Mouse (Mus musculus) ES-E14 (cell line): Measurements from ENCODE around the gene Flot1. TPM values are rescaled to one million over a fixed set of nuclear protein-coding genes. Genes with fewer than 3 reads are reported as not detected.

Experiments used
- DNase-seq: peaks from one replicate; pipeline ENCODE4 v3.0.0-alpha.2; 2013; ENCODE audit warnings: low read depth, low spot score
- H3K27ac ChIP-seq: 2 replicates; pipeline ENCODE4 v1.5.1; 2012; ENCODE audit warnings: low read depth, mild to moderate bottlenecking, low read length, moderate library complexity, mixed read lengths; ENCODE audit not compliant: poor library complexity, insufficient read depth, severe bottlenecking
- H3K36me3 ChIP-seq: 2 replicates; pipeline ENCODE4 v1.6.1; 2012; ENCODE audit warnings: mild to moderate bottlenecking, low read length, moderate library complexity, mixed read lengths; ENCODE audit not compliant: control insufficient read depth, poor library complexity, insufficient read depth, severe bottlenecking
- H3K4me1 ChIP-seq, 2 experiments: fragments of 150-350 bp in 1 of 2; sonication (generic) in 1 of 2; 2 replicates each; pipeline ENCODE4 v1.6.1; 2012; ENCODE audit warnings: low read length in 2 of 2, mild to moderate bottlenecking in 1 of 2, mixed read lengths in 1 of 2; ENCODE audit not compliant: control insufficient read depth in 2 of 2, insufficient read depth in 2 of 2, poor library complexity in 1 of 2
- H3K4me3 ChIP-seq, 2 experiments: fragments of 150-350 bp in 1 of 2; sonication (generic) in 1 of 2; 2 replicates each; pipeline ENCODE4 v1.5.1; 2012; ENCODE audit warnings: low read length in 2 of 2, low read depth in 1 of 2, mild to moderate bottlenecking in 1 of 2, mixed read lengths in 1 of 2; ENCODE audit not compliant: insufficient read depth in 1 of 2, poor library complexity in 1 of 2, severe bottlenecking in 1 of 2
- H3K9ac ChIP-seq: 2 replicates; pipeline ENCODE4 v1.6.1; 2012; ENCODE audit warnings: low read depth, mild to moderate bottlenecking, low read length, mixed read lengths; ENCODE audit not compliant: poor library complexity, insufficient read depth, severe bottlenecking
- H3K9me3 ChIP-seq: fragments of 150-350 bp; sonication (generic); 2 replicates; pipeline ENCODE4 v1.6.1; 2012; ENCODE audit warnings: low read depth, mild to moderate bottlenecking, low read length; ENCODE audit not compliant: control insufficient read depth, insufficient read depth
- CHD2 ChIP-seq: IDR thresholded peaks from 2 replicates; pipeline ENCODE4 v1.6.1; 2014; ENCODE audit warnings: mild to moderate bottlenecking, low read depth, low read length, inconsistent platforms
- HCFC1 ChIP-seq: IDR thresholded peaks from 2 replicates; pipeline ENCODE4 v1.6.1; 2012; ENCODE audit warnings: low read length, inconsistent platforms, borderline replicate concordance; ENCODE audit not compliant: insufficient read depth
- MAFK ChIP-seq: IDR thresholded peaks from 2 replicates; pipeline ENCODE4 v1.6.1; 2014; ENCODE audit warnings: mild to moderate bottlenecking, low read depth, low read length, inconsistent platforms; ENCODE audit not compliant: insufficient read depth
- ZC3H11A ChIP-seq: IDR thresholded peaks from 2 replicates; pipeline ENCODE4 v1.6.1; 2012; ENCODE audit warnings: low read depth, mild to moderate bottlenecking, inconsistent platforms, low read length, borderline replicate concordance
- ZNF384 ChIP-seq: IDR thresholded peaks from 2 replicates; pipeline ENCODE4 v1.6.1; 2012; ENCODE audit warnings: low read depth, low read length, inconsistent platforms
- in situ Hi-C, 2 experiments: fragments of 600-800 bp; cut with MboI; formaldehyde crosslinking; loops; one replicate each; pipeline ENCODE4 v1.15.1; 2025; ENCODE audit warnings: low sequenced_read_pairs in 2 of 2, inconsistent platforms in 1 of 2; ENCODE audit not compliant: unreplicated experiment in 2 of 2
- total RNA-seq: library from RNA; depleted of rRNA; stranded (reverse); fragments of 300-350 nt; gene quantifications from 2 replicates; pipeline ENCODE4 v1.2.3, GENCODE M21; 2012

The Flot1 gene
- total RNA-seq, 1 experiment, result 34.6 TPM

DNA sequence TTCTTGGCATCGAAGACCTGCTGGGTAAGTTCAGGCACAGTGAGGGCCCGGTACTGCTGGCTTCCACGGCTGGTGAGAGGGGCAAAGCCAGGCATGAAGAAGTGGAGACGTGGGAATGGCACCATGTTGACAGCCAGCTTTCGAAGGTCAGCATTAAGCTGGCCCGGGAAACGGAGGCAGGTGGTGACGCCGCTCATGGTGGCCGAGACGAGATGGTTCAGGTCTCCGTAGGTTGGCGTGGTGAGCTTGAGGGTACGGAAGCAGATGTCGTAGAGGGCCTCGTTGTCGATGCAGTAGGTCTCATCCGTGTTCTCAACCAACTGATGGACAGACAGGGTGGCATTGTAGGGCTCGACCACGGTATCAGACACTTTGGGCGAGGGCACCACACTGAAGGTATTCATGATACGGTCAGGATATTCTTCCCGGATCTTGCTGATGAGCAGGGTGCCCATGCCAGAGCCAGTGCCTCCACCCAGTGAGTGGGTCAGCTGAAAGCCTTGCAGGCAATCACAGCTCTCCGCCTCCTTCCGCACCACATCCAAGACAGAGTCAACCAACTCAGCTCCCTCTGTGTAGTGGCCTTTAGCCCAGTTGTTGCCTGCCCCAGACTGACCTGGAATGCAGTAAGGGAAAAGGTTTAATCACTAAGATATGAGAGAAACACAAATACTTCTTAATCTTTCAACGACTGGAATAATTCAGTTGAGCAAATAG lies 12.6 kb downstream of the Flot1 start:
- no peak for DNase-seq

DNA sequence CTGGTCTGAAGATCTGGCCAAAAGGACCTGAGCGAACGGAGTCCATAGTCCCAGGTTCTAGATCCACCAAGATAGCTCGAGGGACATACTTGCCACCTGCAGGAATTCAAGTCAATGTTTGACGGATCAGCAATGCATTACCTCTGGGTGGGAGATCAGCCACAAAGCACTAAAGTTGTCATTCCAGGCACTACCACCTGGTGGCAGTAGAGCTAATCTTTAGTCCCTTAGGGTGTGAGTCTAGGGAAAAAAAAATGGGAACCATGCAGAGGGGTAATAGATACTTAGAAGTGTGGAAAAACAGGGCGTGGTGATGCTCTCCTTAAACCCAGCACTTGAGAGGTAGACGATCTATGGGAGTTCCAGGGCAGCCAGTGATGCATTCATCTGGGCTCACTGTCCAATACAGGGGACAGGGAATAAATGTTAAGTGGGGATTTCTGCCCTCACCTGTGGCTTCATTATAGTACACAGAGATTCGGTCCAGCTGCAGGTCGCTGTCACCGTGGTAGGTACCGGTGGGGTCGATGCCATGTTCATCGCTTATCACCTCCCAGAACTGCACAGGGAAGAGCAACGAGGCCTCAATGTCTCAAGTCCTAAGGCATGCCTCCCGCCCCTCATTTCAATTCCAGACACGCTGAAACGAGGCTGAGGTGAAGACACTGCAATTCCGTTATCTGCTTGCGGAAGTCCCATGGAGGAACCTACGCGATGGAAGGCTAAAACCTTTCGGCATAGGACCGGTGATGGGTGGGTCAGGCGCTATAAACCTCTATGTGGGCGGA lies 13.3 kb downstream of the Flot1 start:
- Histone ChIP-seq H3K9me3 (no peaks in the 10 kb centered on the region), H3K4me1 (peaks cover 6 to 8% of the 10 kb centered on the region in 2 experiments; a peak in 3 of 4 replicates), H3K36me3 (peaks cover 35% of the 10 kb centered on the region), H3K9ac (peak overlapping the region; percentile 87), H3K4me3 (peak overlapping the region; percentile 88 to 96), H3K27ac (peak overlapping the region; percentile 71)
- in situ Hi-C loops, result no loop called here
- TF ChIP-seq CHD2, result no peak
- TF ChIP-seq HCFC1, result no peak; the same call in 1 of the 2 replicates
- TF ChIP-seq ZNF384, result peak; percentile 94
- DNase-seq, result peak; percentile 95

More for the DNA sequence above, 12.6 kb downstream of the Flot1 start:
- H3K9ac ChIP-seq, result peak overlapping the region; percentile 63
- no peaks in the 10 kb centered on the region for H3K9me3 ChIP-seq
- TF ChIP-seq HCFC1, result no peak
- TF ChIP-seq CHD2, result no peak
- TF ChIP-seq ZNF384, result no peak
- TF ChIP-seq ZC3H11A, result no peak
- TF ChIP-seq MAFK, result no peak
- H3K4me1 ChIP-seq, result peaks cover 5 to 8% of the 10 kb centered on the region in 2 experiments; a peak in 3 of 4 replicates
- peak overlapping the region; percentile 1; the same call in 1 of the 2 replicates for H3K27ac ChIP-seq
- in situ Hi-C loops, result no loop called here
- peak overlapping the region; percentile 88 to 96 for H3K4me3 ChIP-seq
- H3K36me3 ChIP-seq, result peaks cover 37% of the 10 kb centered on the region

DNA sequence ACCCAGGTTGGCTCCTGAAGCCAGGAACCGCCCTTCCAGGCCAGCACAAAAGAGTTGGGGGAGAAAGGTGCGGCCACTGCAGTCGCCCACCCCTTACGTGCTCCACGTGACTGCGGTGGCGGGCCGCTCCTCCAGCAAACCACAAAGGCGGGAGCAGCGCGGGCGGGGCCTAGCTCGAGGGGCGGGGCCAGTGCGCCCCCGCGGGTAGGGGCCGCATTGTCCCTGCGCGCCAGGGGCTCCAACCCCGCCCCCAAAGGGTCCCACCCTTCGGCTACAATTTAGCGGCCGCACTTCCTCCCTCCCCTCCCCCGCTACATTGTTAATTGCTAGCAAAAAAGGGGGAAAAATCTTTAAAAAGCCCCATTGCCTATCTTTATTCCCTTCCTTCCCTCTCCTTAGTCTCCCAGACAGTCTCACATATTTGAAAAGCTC lies 14.0 kb downstream of the Flot1 start:
- in situ Hi-C loops, result no loop called here
- Histone ChIP-seq H3K9ac (peak overlapping the region; percentile 87), H3K4me1 (peaks cover 6 to 8% of the 10 kb centered on the region in 2 experiments; a peak in 3 of 4 replicates), H3K36me3 (peaks cover 35% of the 10 kb centered on the region), H3K9me3 (no peaks in the 10 kb centered on the region), H3K4me3 (peak overlapping the region; percentile 88 to 96), H3K27ac (peak overlapping the region; percentile 83)
- peak; percentile 91 for DNase-seq
- no peak for TF ChIP-seq CHD2
- no peak for TF ChIP-seq MAFK
- no peak for TF ChIP-seq HCFC1
- TF ChIP-seq ZNF384, result no peak
- TF ChIP-seq ZC3H11A, result no peak

DNA sequence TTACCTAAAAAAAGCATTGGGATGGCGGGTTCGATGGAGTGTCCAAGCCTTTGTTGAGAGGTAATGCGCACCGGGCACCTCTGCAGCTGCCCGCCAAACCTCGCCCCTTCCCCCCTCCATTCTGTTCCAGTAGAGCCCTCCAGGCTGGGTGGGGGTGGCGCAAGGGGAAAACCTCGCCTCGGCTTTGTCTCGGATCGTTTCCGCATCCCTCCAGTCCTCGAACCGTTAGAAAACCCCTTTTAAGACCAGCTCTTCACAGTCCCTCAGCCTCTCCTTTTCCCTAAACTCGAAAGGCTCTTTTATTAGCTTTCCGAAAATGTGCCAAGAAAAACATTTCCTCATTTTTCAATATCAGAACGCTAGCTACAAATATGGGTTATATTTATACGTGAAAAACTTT lies 14.5 kb downstream of the Flot1 start:
- peaks cover 32% of the 10 kb centered on the region for H3K36me3 ChIP-seq
- peak overlapping the region; percentile 74 for H3K9ac ChIP-seq
- peak overlapping the region; percentile 83 for H3K27ac ChIP-seq
- in situ Hi-C loops, result no loop called here
- H3K4me3 ChIP-seq, result peak overlapping the region; percentile 88 to 96
- no peaks in the 10 kb centered on the region for H3K9me3 ChIP-seq
- TF ChIP-seq ZNF384 (no peak), HCFC1 (no peak), ZC3H11A (no peak), MAFK (no peak), CHD2 (no peak)
- no peak for DNase-seq
- H3K4me1 ChIP-seq, result peaks cover 7 to 8% of the 10 kb centered on the region in 2 experiments
